Mouse (Mus musculus): ENCODE data around the gene Daxx.
"Not testable (repeated sequence)": the region's sequence is repeated elsewhere in the genome, so short reads cannot be mapped to it uniquely, and the experiment has no call there.

Gene Daxx

DNA sequence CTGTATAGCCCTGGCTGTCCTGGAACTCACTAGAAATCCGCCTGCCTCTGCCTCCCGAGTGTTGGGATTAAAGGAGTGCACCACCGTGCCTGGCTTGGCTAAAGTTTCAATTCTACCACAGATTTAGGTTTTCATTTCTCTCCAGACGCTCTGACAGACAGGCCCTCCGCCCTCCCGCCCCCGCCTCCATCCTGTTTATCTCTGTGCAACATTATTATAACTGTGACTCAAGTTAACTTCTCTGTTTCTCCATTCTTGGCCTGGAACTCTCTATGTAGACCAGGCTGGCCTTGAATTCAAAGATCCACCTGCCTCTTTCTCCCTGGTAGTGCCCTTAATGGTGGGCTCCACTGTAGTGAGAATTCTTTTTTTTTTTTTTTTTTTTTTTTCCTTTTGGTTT, 6.7 kb upstream of the Daxx start:
- DNase-seq (ENCODE audit: low read depth, low spot score): no peak

DNA sequence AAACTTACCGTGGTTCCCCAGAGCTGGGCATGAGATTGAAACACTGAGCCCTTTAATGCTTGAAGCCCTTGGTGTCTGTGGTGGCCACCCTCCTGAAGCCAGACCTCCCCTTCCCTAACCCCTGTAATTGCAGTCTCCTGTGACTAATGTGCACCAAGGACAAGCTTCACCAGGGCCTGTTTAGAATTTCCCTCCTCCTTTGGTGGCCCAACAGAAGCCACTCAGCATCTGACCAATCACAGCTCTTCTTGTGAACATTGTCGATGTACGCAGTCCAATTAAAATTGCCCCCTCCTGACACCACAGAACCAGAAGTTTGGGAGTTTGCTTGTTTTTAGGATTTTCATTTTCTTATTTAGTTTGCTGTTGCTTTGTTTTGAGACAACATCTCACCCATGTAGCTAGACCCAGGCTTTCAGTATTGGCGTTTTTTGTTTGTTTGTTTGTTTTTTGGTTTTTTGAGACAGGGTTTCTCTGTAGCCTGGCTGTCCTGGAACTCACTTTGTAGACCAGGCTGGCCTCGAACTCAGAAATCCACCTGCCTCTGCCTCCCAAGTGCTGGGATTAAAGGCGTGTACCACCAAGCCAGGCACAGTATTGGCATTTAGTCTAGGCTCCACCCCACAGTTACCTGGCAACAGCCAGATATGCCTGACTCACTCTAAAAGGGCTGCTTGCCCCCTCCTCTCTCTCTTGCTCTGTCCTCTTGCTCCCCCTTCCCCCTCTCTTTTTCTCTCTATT, 5.1 kb upstream of the Daxx start:
- not testable (repeated sequence) for DNase-seq (ENCODE audit: low read depth, low spot score)

DNA sequence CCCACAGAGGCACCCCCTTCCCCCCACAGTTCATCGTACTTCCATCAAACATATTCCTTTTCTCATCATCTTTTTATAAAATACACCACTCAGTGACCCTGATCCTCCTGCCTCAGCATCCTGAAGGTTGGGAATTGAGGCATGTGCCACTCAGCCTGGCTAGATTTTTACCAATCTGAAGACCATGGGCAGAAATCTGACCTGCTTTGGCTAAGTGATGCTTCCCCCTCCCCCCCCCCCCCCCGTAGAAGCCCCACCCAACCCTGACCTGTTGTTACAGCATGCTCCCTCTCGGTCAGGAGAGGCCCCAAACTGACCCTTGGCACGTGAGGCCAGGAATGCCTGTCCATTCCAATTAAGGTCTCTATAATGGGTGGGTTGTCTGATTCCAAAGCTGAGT, 4.4 kb upstream of the Daxx start, which contains the start of gene Platr17:
Gene Platr17, plus strand, starts transcription at position 301 of the 400 bp plus-strand sequence.
- not testable (repeated sequence) for DNase-seq (ENCODE audit: low read depth, low spot score)

DNA sequence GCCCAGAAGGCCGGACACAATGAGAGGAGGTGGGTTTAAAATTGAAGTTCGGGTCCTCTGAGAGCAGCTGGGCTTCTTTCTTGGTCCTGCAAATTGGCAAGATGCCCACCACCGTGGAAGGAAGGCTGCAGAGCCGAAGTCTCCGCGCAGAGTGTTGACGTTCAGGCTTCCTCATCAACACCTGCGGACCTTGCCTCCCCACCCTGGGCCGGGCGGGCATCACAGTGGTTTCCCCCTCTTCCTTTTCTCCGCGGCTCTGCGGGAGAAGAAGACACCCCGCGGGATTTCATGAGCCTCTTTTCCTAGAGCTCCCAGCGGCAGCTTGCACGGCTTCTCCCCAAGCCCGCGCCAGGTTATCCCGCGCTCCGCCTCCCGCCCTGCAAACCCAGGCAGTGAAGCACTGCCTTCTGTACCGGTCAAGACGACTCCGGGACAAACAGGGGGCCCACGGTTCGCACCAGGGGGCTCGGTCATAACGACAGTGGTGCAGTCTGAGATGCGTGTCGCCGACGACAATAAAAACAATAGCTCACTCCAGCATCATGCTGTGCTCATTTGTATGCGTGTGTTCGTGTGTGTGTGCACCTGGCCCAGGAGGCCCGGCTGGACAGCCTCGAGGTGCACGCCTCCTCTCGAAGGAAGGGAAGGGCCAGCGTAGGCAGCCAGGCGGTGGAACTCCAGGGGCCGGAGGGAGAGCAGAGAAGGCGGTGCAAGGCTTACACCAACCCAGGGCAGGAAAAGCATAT, 710 bp upstream of the Daxx start:
- DNase-seq (ENCODE audit: low read depth, low spot score): peak; percentile 65

DNA sequence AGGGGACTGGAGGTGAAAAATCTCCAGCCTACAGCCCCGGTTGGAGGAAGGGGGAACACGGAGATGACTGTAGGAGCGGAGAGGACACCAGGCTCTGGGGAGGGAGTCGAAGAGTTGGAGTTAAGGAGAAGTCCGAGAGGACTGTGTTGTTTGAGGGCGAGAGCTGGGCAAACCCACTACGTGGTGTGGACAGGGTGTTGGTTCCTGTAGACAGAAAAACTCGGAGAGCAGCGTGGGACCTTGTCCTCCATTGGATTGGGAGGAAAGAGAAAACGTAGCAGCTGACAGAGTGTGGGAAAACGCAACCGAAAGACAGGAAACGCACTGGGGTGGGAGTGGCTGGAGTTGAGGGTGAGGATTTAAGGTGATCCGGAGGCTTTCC, 646 bp downstream of the Daxx start:
- peak; percentile 55 for DNase-seq (ENCODE audit: low read depth, low spot score)

DNA sequence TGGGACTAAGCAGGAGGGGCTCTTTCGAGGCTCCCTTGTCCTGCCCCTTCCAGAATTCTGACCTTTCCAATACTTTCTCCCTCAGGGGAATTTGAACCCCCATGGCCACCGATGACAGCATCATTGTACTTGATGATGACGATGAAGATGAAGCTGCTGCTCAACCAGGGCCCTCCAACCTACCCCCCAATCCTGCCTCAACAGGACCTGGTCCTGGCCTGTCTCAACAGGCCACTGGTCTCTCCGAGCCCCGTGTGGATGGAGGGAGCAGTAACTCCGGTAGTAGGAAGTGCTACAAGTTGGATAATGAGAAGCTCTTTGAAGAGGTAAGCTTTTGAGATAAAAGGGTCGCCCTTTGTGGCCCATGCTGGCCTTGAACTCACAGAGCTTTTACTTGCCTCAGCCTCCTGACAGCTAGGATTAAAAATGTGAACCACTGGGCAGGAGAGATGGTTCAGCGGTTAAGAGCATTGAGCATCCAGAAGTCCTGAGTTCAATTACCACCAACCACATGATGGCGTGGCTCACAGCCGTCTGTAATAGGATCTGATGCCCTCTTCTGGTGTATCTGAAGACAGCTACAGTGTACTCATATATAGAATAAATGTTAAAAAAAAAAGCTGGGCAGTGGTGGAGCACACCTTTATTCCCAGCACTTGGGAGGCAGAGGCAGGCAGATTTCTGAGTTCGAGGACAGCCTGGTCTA, 1.3 kb downstream of the Daxx start:
- no peak for DNase-seq (ENCODE audit: low read depth, low spot score)

DNA sequence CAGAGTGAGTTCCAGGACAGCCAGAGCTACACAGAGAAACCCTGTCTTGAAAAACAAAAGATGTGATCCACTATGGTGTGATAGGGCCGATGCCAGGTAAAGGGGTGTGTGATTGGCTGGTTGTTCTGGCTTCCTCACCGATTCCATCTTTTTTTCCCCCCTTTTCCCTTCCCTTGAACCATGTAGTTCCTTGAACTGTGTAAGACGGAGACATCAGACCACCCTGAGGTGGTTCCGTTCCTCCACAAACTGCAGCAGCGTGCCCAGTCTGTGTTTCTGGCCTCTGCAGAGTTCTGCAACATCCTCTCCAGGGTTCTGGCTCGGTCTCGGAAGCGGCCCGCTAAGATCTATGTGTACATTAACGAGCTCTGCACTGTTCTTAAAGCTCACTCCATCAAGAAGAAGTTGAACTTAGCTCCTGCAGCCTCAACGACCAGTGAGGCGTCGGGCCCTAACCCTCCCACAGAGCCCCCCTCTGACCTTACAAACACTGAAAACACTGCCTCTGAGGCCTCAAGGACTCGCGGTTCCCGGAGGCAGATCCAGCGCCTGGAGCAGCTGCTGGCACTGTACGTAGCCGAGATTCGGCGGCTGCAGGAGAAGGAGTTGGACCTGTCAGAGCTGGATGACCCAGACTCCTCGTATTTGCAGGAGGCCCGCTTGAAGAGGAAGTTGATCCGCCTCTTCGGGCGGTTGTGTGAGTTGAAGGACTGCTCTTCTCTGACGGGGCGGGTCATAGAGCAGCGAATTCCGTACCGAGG, 2.0 kb downstream of the Daxx start:
- DNase-seq (ENCODE audit: low read depth, low spot score): no peak

DNA sequence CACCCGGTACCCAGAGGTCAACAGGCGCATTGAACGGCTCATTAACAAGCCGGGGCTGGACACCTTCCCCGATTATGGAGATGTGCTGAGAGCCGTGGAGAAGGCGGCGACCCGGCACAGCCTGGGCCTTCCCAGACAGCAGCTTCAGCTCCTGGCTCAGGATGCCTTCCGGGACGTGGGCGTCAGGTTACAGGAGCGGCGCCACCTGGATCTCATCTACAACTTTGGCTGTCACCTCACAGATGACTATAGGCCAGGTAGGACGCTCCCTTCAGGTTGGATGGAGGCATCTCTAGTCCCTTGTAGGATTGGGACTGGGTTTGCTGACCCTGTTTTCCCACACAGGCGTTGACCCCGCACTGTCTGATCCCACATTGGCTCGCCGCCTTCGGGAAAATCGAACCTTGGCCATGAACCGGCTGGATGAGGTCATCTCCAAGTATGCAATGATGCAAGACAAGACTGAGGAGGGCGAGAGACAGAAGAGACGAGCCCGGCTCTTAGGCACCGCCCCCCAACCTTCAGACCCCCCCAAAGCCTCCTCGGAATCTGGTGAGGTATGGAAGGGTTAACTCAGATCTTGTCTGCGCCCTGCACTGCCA, 2.7 kb downstream of the Daxx start:
- no peak for DNase-seq (ENCODE audit: low read depth, low spot score)

DNA sequence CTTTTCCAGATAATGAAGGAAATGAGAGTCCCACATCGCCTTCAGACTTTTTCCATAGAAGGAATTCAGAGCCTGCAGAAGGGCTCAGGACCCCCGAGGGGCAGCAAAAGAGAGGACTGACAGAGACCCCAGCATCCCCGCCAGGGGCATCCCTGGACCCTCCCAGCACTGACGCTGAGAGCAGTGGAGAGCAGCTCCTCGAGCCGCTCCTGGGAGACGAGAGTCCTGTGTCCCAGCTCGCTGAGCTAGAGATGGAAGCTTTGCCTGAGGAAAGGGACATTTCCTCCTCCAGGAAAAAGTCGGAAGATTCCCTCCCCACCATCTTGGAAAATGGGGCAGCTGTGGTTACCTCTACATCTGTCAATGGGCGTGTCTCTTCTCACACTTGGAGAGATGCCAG, 4.0 kb downstream of the Daxx start:
- no peak for DNase-seq (ENCODE audit: low read depth, low spot score)

DNA sequence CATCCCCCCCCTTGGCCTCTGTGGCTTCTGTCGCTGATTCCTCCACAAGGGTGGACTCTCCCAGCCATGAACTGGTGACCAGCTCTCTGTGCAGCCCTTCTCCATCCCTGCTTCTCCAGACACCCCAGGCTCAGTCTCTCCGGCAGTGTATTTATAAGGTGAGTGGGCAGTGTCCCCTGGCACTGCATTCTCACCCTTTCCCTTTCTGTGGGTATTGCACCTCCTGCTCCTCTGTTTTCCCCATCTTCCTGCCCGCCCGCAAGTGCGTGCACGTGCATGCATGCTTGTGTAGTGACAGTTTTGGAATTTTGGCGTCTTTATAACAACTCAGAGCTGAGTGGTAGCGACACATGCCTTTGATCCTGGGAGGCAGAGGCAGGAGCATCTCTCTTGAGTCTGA, 4.7 kb downstream of the Daxx start:
- DNase-seq (ENCODE audit: low read depth, low spot score): no peak

DNA sequence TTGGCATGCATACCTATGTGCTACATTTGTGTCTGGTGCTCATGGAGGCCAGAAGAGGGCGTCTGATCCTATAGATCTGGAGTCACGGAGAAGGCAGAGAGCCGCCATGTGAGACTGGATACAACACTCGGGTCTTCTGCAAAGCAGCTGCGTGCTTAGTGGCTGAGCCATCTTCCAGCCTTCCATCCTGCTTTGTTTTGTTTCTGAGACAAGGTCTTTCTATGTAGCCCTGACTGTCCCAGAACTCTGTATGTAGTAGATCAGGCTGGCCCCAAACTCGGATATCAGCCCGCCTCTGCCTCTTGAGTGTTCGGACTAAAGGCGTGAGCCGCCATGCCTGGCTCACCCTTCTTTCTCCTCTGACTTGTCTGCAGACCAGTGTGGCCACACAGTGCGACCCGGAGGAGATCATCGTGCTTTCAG, 5.8 kb downstream of the Daxx start:
- DNase-seq (ENCODE audit: low read depth, low spot score): no peak

DNA sequence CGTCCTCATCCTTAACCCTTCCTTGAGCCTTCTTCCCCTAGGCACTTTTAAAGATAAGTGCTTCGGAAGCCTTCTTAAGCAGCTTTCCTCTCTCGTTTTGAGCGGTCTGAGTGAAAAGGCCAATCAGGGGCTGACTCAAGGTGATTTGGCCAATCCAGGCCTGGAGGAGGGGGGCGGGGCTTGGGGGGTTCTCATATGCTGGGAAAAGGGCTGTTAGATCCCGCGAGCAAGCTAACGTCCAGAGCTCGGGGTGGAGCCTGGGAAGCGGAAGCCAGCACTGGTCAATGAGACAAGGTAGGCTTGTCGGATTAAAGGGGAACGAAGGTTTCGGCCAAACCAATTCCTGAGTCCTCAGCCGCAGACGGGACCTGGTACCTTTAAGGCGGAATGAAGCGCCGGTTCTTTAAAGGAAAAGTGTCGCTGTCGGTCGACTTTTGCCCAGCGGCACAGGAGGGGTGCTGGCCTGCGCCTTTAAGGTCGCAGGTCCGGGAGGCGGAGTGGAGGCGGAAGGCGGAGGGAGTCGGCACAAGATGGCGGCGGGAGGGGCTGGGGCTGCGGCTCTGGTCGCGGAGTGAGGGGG, 6.5 kb downstream of the Daxx start, which contains the start of the genes Tapbp and Zbtb22:
Gene Tapbp, plus strand, starts transcription at position 229 of the 580 bp plus-strand sequence.
Gene Zbtb22, plus strand, starts transcription at position 234 of the 580 bp plus-strand sequence.
- peak; percentile 100 for DNase-seq (ENCODE audit: low read depth, low spot score)

DNA sequence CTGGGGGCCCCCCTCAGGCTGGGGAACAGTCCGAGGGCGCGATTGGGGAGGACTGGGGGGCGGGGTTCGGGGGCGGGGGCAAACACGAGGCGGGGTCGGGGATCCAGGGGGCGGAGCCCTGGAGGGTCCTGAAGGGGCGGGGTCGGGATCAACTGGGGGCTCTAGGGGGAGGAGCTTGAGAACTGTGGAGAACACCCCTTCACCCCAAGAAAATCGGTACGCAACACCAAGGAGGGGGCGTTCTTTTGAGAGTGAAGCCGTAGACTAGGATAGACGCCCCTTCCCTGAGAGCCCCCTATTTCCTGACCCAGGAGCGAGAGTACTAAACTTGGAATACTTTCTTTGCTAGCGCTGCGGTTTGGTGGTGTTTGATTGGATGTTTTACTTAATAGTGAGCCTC, 7.1 kb downstream of the Daxx start:
- DNase-seq (ENCODE audit: low read depth, low spot score): no peak

DNA sequence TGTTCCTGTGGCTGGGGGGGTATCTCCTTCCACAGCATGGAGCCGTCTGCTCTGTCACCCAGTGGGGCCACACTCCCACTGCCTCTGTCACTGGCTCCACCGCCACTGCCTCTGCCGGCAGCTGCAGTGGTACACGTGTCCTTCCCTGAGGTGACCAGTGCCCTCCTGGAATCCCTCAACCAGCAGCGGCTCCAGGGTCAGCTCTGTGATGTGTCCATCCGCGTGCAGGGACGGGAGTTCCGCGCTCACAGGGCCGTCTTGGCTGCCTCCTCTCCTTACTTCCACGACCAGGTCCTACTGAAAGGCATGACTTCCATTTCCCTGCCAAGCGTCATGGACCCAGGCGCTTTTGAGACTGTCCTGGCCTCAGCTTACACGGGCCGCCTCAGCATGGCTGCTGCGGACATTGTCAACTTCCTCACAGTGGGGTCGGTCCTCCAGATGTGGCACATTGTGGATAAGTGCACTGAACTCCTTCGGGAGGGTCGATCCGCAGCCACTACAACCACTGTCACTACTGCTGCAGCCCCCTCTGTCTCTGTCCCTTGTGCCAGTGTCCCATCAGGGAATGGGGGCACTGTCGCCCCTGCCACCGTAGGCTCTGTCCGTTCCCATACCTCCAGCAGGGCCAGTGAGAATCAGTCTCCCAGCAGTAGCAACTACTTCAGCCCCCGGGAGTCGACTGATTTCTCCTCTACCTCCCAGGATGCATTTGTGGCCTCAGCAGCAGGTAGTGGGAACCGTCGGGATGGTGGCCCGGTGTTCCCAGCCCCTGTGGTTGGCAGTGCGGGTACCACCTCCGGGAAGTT, 7.8 kb downstream of the Daxx start:
- DNase-seq (ENCODE audit: low read depth, low spot score): no peak

DNA sequence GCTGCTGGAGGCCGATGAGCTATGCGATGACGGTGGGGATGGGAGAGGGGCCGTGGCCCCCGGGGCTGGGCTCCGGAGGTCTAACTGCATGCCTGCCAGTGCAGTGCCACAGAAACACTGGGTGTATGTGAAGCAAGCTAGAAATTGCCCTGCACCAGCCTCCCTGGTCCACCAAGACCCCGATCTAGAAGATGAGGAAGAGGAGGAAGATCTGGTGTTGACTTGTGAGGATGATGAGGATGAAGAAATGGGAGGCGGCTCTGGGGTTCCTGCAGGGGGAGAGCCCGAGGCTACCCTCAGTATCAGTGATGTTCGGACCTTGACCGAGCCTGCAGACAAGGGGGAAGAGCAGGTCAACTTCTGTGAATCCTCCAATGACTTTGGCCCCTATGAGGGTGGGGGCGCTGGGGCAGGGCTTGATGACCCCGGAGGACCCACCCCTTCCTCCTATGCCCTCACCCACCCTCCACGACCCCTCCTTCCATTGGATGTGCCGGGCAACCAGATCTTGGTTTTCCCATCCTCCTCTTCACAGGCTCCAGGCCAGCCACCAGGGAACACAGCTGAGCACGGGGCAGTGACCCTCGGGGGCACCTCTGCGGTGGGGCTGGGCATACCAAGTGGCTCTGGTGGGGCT, 8.6 kb downstream of the Daxx start:
- DNase-seq (ENCODE audit: low read depth, low spot score): no peak

DNA sequence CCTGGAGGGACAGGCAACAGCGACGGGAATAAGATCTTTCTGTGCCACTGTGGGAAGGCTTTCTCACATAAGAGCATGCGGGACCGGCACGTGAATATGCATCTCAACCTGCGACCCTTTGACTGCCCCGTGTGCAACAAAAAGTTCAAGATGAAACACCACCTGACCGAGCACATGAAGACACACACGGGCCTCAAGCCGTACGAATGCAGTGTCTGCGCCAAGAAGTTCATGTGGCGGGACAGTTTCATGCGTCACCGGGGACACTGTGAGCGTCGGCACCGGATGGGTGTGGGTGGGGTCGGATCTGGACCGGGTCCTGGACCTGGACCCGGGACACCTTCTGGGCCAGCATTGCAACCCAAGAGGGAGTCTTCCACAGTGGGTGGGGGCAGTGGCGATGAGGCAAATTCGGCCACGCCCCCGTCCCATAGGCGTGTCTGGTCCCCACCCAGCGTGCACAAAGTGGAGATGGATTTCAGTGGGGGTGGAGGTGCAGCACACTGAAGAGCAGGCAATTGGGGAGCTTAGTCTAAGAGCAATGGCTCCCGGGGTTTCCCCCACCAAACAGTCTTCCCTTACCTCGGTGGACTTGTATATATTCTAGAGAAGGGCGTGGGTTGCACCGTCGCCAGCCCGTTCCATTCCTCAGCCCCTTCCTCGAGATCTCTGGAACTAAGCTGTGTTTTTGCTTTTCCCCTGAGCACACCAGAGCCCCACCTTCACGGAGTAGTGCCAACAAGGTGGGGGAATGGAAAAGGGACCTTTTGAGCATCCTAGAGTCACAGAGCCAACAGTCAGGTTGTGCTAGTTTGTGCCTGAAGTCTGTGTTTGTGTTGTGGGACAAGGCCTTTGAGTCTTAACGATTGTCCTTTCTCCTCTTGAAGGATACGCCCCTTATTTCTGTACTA, 9.3 kb downstream of the Daxx start:
- no peak for DNase-seq (ENCODE audit: low read depth, low spot score)

DNA sequence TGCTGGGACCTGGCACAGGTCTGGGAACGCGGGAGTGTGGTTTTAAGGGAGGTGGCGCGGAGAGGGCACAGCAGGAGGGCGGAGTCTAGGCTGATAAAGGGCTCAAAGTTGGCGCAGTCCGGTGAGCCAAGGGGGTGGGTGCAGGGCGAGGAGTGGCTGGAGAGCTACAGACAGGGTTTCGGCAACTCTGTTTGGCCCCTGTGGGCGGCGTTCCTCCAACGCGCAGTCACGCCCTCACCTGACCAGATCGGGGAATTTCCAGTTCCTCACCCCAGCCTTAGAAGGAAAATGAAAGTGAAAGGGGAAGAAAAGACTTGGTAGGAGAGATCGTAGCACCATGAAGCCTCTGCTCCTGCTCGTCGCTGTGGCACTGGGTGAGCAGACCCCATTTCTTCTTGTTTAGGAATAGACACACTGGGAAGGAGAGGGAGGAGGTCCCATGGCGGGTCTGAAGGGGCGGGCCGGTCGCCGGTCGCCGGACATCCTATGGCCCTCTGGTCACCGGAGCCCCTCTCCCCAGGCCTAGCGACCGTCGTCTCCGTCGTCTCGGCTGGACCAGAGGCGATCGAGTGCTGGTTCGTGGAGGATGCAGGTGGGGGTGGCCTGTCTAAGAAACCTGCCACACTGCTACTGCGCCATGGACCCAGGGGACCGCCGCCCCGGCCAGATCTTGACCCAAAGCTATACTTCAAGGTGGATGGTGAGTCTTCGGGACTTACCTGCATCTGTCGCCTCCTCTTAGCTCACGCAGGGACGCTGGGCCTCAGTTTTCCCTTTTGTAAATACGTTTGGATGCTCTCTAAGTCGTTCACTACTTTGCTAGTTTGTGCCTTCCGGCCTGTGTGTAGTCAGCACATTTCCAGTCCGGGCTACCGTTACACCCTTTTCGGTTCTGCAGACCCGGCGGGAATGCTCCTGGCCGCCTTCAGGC, 10.4 kb downstream of the Daxx start:
- peak; percentile 83 for DNase-seq (ENCODE audit: low read depth, low spot score)

Data from brain, adult 2 months (tissue).